Mouse (Mus musculus): ENCODE measurements at regions not wholly inside any gene's neighbourhood (a gene's known extent, or its start where the extent isn't known, plus 50 kb on each side); places are given as distances from the start of the nearest gene placed in this dataset.

DNA sequence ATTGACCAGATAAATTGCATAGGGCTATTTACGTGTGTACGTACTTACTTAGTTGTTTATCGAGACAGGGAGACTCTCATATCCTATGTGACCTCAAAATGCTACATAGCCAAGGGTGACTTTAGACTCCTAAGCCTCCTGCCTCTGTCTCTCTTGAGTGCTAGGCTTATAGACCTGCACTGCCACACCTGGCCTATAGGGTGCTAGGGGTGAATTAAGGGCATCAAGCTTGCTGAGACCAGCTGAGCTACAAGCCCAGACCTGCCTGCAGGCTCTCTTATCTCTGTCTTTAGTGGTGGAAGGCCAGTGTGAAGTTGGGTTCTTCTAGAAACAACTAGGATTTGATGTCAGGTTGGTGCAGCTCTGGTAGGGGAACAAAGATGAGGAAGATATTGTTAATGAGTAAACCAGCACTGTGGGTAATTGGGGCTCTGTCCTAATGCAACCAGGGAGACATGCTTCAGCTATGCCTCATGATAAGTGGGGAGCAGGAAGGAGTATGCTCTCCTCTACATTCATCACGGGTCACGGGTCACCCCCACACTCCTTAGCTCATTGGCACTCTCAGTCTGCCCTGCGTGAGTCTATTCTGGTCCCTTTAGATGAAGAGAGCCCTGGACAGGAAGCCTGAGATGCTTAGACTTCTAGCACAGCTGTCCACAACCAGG, 387.8 kb downstream of the Med13l start:
- Histone ChIP-seq H3K4me1 (peaks cover 31% of the 10 kb centered on the region), H3K9ac (no peak overlapping the region), H3K9me3 (no peaks in the 10 kb centered on the region), H3K36me3 (no peaks in the 10 kb centered on the region), H3K4me2 (replicated peaks) (no peak overlapping the region), H3K4me3 (no peak overlapping the region), H3K27ac (no peak overlapping the region), H3K27me3 (peaks cover 30% of the 10 kb centered on the region)
- 93% methylated on average over 6 of the region's 6 CpGs for WGBS
- no peak for ATAC-seq (ENCODE audit: low FRiP score, low read depth)

GRCm38 (mm10) chr5:118951067-118951466, 390.6 kb downstream of the Med13l start:
- 71% methylated on average over 7 of the region's 7 CpGs for WGBS
- Histone ChIP-seq H3K9me3 (peaks cover 5% of the 10 kb centered on the region; the same call in 1 of the 2 replicates), H3K27me3 (peaks cover 25% of the 10 kb centered on the region), H3K36me3 (no peaks in the 10 kb centered on the region), H3K9ac (no peak overlapping the region), H3K4me1 (peaks cover 8% of the 10 kb centered on the region), H3K4me3 (no peak overlapping the region), H3K27ac (no peak overlapping the region), H3K4me2 (replicated peaks) (no peak overlapping the region)
- ATAC-seq (ENCODE audit: low FRiP score, low read depth), result no peak

DNA sequence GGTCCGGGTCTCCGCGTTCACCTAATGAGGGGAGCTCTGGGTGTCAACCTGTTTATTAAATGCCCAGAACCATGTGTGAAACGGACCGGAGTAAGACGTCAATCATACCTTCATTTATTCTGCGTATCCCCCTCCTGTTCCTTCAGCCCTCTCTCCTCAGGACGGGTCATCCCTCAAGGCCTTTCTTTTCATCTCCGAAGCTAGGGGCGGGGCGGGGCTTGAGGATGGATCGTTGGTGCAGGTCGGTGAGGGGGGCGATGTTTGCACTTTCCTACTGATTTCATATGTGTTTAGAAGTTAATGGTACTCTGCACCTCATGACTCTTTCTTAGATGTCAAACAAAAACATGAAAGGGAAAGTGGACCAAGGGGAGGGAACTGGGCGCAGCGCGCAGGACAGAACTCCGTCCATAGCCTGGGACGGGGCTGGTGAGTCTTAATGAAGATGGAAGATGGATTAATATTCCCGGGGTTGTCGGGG, 400.1 kb downstream of the Med13l start:
- Histone ChIP-seq H3K4me1 (0 out of 2 replicates have a peak, but pooled peaks cover 4% of the 10 kb centered on the region), H3K9ac (no peak overlapping the region), H3K4me3 (no peak overlapping the region), H3K9me3 (no peaks in the 10 kb centered on the region), H3K27me3 (peaks cover 41% of the 10 kb centered on the region), H3K27ac (no peak overlapping the region), H3K36me3 (no peaks in the 10 kb centered on the region), H3K4me2 (replicated peaks) (no peak overlapping the region)
- 36% methylated on average over 21 of the region's 21 CpGs for WGBS
- no peak for ATAC-seq (ENCODE audit: low FRiP score, low read depth)

GRCm38 (mm10) chr5:118961091-118961490, 400.6 kb downstream of the Med13l start:
- H3K27ac ChIP-seq, result no peak overlapping the region
- 65% methylated on average over 11 of the region's 11 CpGs for WGBS
- 0 out of 2 replicates have a peak, but pooled peaks cover 4% of the 10 kb centered on the region for H3K4me1 ChIP-seq
- H3K36me3 ChIP-seq, result no peaks in the 10 kb centered on the region
- H3K4me3 ChIP-seq, result no peak overlapping the region
- H3K9me3 ChIP-seq, result no peaks in the 10 kb centered on the region
- H3K27me3 ChIP-seq, result peaks cover 41% of the 10 kb centered on the region
- H3K9ac ChIP-seq, result no peak overlapping the region
- no peak overlapping the region for H3K4me2 ChIP-seq (replicated peaks)
- no peak for ATAC-seq (ENCODE audit: low FRiP score, low read depth)

DNA sequence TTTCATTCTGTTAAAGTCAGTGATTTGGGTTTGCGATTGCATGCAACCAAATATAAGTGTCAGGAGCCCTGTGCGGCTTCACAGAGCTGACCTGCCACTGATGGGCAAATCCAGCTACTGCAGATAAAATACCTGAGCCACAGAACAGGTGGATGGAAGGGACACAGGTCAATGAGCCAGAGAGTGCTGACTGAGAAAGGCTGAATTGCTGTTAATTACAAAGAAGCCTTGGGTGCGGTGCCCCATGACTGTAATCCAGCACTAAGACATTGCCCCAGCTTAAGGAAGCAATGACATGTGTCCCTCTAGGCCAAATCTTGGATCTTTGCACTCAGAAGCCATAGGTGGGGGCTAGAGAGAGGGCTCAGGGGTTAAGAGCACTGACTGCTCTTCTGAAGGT, 401.7 kb downstream of the Med13l start:
- no peak for ATAC-seq (ENCODE audit: low FRiP score, low read depth)
- peaks cover 37% of the 10 kb centered on the region for H3K27me3 ChIP-seq
- H3K27ac ChIP-seq, result no peak overlapping the region
- H3K4me3 ChIP-seq, result no peak overlapping the region
- H3K36me3 ChIP-seq, result no peaks in the 10 kb centered on the region
- H3K9me3 ChIP-seq, result no peaks in the 10 kb centered on the region
- WGBS, result 83% methylated on average over 3 of the region's 3 CpGs
- H3K4me2 ChIP-seq (replicated peaks), result no peak overlapping the region
- H3K9ac ChIP-seq, result no peak overlapping the region
- H3K4me1 ChIP-seq, result 0 out of 2 replicates have a peak, but pooled peaks cover 4% of the 10 kb centered on the region

- Histone ChIP-seq H3K36me3 (no peaks in the 10 kb centered on the region), H3K9ac (no peak overlapping the region), H3K27me3 (peaks cover 33% of the 10 kb centered on the region), H3K4me2 (replicated peaks) (no peak overlapping the region), H3K4me3 (no peak overlapping the region), H3K9me3 (no peaks in the 10 kb centered on the region), H3K27ac (no peak overlapping the region), H3K4me1 (0 out of 2 replicates have a peak, but pooled peaks cover 8% of the 10 kb centered on the region)
- 80% methylated on average over 3 of the region's 3 CpGs for WGBS
- ATAC-seq (ENCODE audit: low FRiP score, low read depth), result no peak
These were observed 402.5 kb downstream of the Med13l start for GRCm38 (mm10) chr5:118963001-118963400.

GRCm38 (mm10) chr5:118966901-118967300, 406.4 kb downstream of the Med13l start:
- ATAC-seq (ENCODE audit: low FRiP score, low read depth), result no peak
- Histone ChIP-seq H3K9ac (no peak overlapping the region), H3K4me1 (0 out of 2 replicates have a peak, but pooled peaks cover 4% of the 10 kb centered on the region), H3K27ac (no peak overlapping the region), H3K27me3 (peaks cover 38% of the 10 kb centered on the region), H3K4me3 (no peak overlapping the region), H3K36me3 (no peaks in the 10 kb centered on the region), H3K4me2 (replicated peaks) (no peak overlapping the region), H3K9me3 (no peaks in the 10 kb centered on the region)
- WGBS, result 77% methylated on average over 6 of the region's 6 CpGs

- 37% methylated on average over 11 of the region's 11 CpGs for whole genome bisulfite sequencing
- Histone ChIP-seq H3K4me3 (no peak overlapping the region), H3K27ac (no peak overlapping the region), H3K4me2 (replicated peaks) (no peak overlapping the region), H3K9ac (no peak overlapping the region), H3K9me3 (no peaks in the 10 kb centered on the region), H3K4me1 (peaks cover 7% of the 10 kb centered on the region), H3K27me3 (peaks cover 38% of the 10 kb centered on the region), H3K36me3 (no peaks in the 10 kb centered on the region)
- ATAC-seq (ENCODE audit: low FRiP score, low read depth), result no peak
These were observed 407.2 kb downstream of the Med13l start for GRCm38 (mm10) chr5:118967718-118968117.

DNA sequence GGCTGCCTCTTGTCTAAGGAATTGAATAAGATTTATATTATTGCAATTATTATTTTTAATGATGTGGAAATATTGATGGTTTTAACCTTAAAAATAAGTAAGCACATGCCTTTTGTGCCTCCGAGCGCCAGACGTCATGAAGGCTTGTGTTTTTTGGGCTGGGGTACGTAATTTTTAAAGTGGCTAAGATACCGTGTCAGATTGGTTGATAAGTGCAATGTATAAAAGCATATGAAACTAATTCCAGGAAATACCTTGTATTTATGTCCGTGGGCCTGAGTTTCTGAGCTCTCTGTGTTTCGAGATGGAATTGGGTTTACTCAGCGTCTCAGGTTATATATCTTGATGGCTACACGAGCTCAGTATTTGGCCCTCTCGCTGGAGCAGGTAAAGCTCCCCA, 414.7 kb downstream of the Med13l start:
- 31% methylated on average over 10 of the region's 10 CpGs for WGBS
- H3K36me3 ChIP-seq, result no peaks in the 10 kb centered on the region
- no peaks in the 10 kb centered on the region for H3K9me3 ChIP-seq
- H3K4me2 ChIP-seq (replicated peaks), result peak overlapping the region; percentile 37
- no peak for ATAC-seq (ENCODE audit: low FRiP score, low read depth)
- no peak overlapping the region for H3K27ac ChIP-seq
- no peak overlapping the region for H3K4me3 ChIP-seq
- no peak overlapping the region for H3K9ac ChIP-seq
- peaks cover 18% of the 10 kb centered on the region for H3K4me1 ChIP-seq
- peaks cover 37% of the 10 kb centered on the region for H3K27me3 ChIP-seq

- ATAC-seq (ENCODE audit: low FRiP score, low read depth), result no peak
- Histone ChIP-seq H3K27me3 (peaks cover 37% of the 10 kb centered on the region), H3K4me3 (no peak overlapping the region), H3K4me2 (replicated peaks) (no peak overlapping the region), H3K9me3 (no peaks in the 10 kb centered on the region), H3K4me1 (peaks cover 19% of the 10 kb centered on the region), H3K9ac (no peak overlapping the region), H3K27ac (no peak overlapping the region), H3K36me3 (no peaks in the 10 kb centered on the region)
- WGBS, result 82% methylated on average over 11 of the region's 11 CpGs
These were observed 418.6 kb downstream of the Med13l start for GRCm38 (mm10) chr5:118978921-118979630.

- Histone ChIP-seq H3K27me3 (peaks cover 48% of the 10 kb centered on the region), H3K27ac (no peak overlapping the region), H3K4me1 (peaks cover 12% of the 10 kb centered on the region), H3K9ac (no peak overlapping the region), H3K4me3 (no peak overlapping the region), H3K9me3 (no peaks in the 10 kb centered on the region), H3K36me3 (no peaks in the 10 kb centered on the region), H3K4me2 (replicated peaks) (no peak overlapping the region; the same call in 1 of the 2 replicates)
- 9% methylated on average over 16 of the region's 16 CpGs for WGBS
- ATAC-seq (ENCODE audit: low FRiP score, low read depth), result no peak
These were observed 420.6 kb downstream of the Med13l start for GRCm38 (mm10) chr5:118981046-118981445.

DNA sequence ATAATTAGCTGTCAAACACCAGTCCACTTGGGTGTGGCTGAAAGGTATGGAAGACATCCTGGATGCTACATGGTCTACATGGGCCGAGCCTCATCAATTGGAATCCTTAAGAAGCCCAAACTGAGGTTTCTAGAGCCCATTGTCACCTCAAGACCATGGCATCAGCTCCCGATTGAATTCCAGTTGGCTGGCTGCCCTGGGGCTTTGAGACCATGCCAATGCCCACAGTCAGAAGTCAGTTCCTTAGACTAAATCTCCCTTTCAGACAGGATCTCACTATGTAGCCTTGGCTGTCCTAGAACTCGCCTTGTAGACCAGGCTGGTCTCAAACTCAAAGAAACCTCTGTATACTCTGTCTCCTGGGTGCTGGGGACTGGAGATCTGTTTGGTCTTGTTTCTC, 423.8 kb downstream of the Med13l start:
- H3K9me3 ChIP-seq, result no peaks in the 10 kb centered on the region
- peaks cover 12% of the 10 kb centered on the region for H3K4me1 ChIP-seq
- no peak overlapping the region for H3K4me3 ChIP-seq
- H3K4me2 ChIP-seq (replicated peaks), result no peak overlapping the region
- 85% methylated on average over 3 of the region's 3 CpGs for WGBS
- H3K36me3 ChIP-seq, result no peaks in the 10 kb centered on the region
- no peak for ATAC-seq (ENCODE audit: low FRiP score, low read depth)
- H3K27me3 ChIP-seq, result peaks cover 49% of the 10 kb centered on the region
- no peak overlapping the region for H3K27ac ChIP-seq
- H3K9ac ChIP-seq, result no peak overlapping the region

Data from limb, embryonic 13.5 days (tissue).